Mouse (Mus musculus) layer of hippocampus, postnatal 14 days (tissue): ENCODE measurements around the gene Cntnap5c. TPM values are rescaled to one million over a fixed set of nuclear protein-coding genes. Genes with fewer than 3 reads are reported as not detected.
"Not testable (repeated sequence)": the region's sequence is repeated elsewhere in the genome, so short reads cannot be mapped to it uniquely, and the experiment has no call there.

Source experiments
- DNase-seq, 2 experiments: peaks; one replicate each; pipeline ENCODE4 v3.0.0; 2021 to 2022; ENCODE audit warnings: low spot score in 2 of 2, mixed read lengths in 1 of 2
- long read RNA-seq, 2 experiments: library from polyadenylated mRNA; stranded (forward); transcript quantifications; one replicate each; pipeline ENCODE4 v2.0.0; 2021
- total RNA-seq, 2 experiments: library from RNA; stranded (reverse); gene quantifications; 2 replicates each; pipeline ENCODE4 v1.2.3; 2021

Gene Cntnap5c
- total RNA-seq = 10 to 100 TPM; 22.9 to 23.9 TPM
- long read RNA-seq, experiment 1, partial matches to known transcripts = 1 of 2 reads
- long read RNA-seq, experiment 1, other reads (novel, unspliced or antisense) = 1 of 2 reads
- long read RNA-seq, experiment 2, partial matches to known transcripts = 0 of 4 reads
- long read RNA-seq, experiment 2, other reads (novel, unspliced or antisense) = 4 of 4 reads

- DNase-seq = peak; percentile 18 to 30
These were observed at the start of gene Cntnap5c for GRCm38 (mm10) chr17:57768622-57769610. TSS of gene Cntnap5c (plus strand) at chr17:57769570.

- no peak for DNase-seq
These were observed 27.3 kb upstream of the Cntnap5c start, which contains the start of gene Gm21834 for GRCm38 (mm10) chr17:57742119-57742518. TSS of gene Gm21834 (minus strand) at chr17:57742219.

GRCm38 (mm10) chr17:57758033-57758432 is 11.3 kb upstream of the Cntnap5c start:
- DNase-seq = no peak

GRCm38 (mm10) chr17:57767306-57767705 is 2.1 kb upstream of the Cntnap5c start:
- DNase-seq = peak in 1 of 2 experiments; percentile 11

GRCm38 (mm10) chr17:57770904-57771303 is 1.5 kb downstream of the Cntnap5c start:
- DNase-seq = peak; percentile 20 to 67

- DNase-seq = no peak
These were observed 18.9 kb downstream of the Cntnap5c start for GRCm38 (mm10) chr17:57788161-57788799.

- no peak for DNase-seq
These were observed 26.0 kb downstream of the Cntnap5c start for GRCm38 (mm10) chr17:57795408-57795807.

GRCm38 (mm10) chr17:57796668-57797311 is 27.4 kb downstream of the Cntnap5c start:
- DNase-seq = no peak

- DNase-seq = no peak
These were observed 30.1 kb downstream of the Cntnap5c start for GRCm38 (mm10) chr17:57799414-57799985.

- peak in 1 of 2 experiments; percentile 1 for DNase-seq
These were observed 31.8 kb downstream of the Cntnap5c start for GRCm38 (mm10) chr17:57801180-57801579.

- DNase-seq = peak in 1 of 2 experiments; percentile 0
These were observed 68.0 kb downstream of the Cntnap5c start for GRCm38 (mm10) chr17:57837090-57837971.

GRCm38 (mm10) chr17:57855811-57856210 is 86.4 kb downstream of the Cntnap5c start:
- not testable (repeated sequence) for DNase-seq

GRCm38 (mm10) chr17:57865996-57866395 is 96.6 kb downstream of the Cntnap5c start:
- DNase-seq = no peak

GRCm38 (mm10) chr17:57887742-57888389 is 118.5 kb downstream of the Cntnap5c start:
- no peak for DNase-seq

GRCm38 (mm10) chr17:57911770-57912293 is 142.5 kb downstream of the Cntnap5c start:
- DNase-seq = no peak

- DNase-seq = no peak
These were observed 214.9 kb downstream of the Cntnap5c start for GRCm38 (mm10) chr17:57984230-57984629.

- no peak for DNase-seq
These were observed 219.1 kb downstream of the Cntnap5c start for GRCm38 (mm10) chr17:57988420-57988819.

- DNase-seq = no peak
These were observed 227.1 kb downstream of the Cntnap5c start for GRCm38 (mm10) chr17:57996461-57996860.

GRCm38 (mm10) chr17:57999080-57999479 is 229.7 kb downstream of the Cntnap5c start:
- DNase-seq = no peak
